Mouse (Mus musculus) ES-Bruce4 (cell line): ENCODE measurements around the gene Cdh15.

Experiments used
- CTCF ChIP-seq: IDR thresholded peaks from one replicate; pipeline ENCODE4 v1.8.1; 2011; ENCODE audit warnings: low read depth, low read length
- EP300 ChIP-seq: IDR thresholded peaks from 2 replicates; pipeline ENCODE4 v1.6.1; 2011; ENCODE audit warnings: low read depth, low read length; ENCODE audit not compliant: insufficient read depth
- POLR2A ChIP-seq: IDR thresholded peaks from one replicate; pipeline ENCODE4 v1.8.1; 2011; ENCODE audit warnings: low read length; ENCODE audit not compliant: insufficient read depth

- TF ChIP-seq CTCF = no peak
- no peak for TF ChIP-seq EP300
- no peak for TF ChIP-seq POLR2A
Observed at GRCm38 (mm10) chr8:122849152-122849910, 1.6 kb downstream of the Cdh15 start.
